Mouse (Mus musculus) frontal cortex, adult (tissue): Measurements from ENCODE around the gene Alk.
A peak's percentile ranks its signal among the peaks of the same experiment; 100 is the strongest.

Source experiments
- ATAC-seq: cut with Nextera tagmentation; 2 replicates; pipeline ENCODE4 v1.9.2; 2017; ENCODE audit warnings: mild to moderate bottlenecking, moderate library complexity, mixed read lengths; ENCODE audit not compliant: low TSS enrichment

The Alk gene

DNA sequence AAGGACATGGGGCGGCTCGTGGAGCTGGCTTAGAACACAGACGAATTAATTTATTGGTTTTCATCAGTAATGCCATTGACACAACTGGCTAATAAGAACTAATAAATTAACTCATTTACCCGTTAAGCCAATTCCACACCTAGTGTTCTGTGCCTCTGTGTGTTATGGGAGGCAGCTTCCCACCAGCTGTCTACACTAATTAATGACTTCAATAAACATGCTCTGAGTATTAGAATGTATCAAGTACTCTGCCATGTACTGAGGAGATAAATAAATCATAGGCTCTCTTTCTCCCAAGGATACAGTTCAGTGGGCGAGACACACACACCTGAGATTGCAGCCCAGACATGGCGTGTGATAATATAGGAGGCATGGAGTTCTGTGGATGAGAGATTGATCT lies 723.1 kb downstream of the Alk start:
- no peak for ATAC-seq

GRCm38 (mm10) chr17:71875492-71875891 lies 728.9 kb downstream of the Alk start:
- no peak for ATAC-seq

DNA sequence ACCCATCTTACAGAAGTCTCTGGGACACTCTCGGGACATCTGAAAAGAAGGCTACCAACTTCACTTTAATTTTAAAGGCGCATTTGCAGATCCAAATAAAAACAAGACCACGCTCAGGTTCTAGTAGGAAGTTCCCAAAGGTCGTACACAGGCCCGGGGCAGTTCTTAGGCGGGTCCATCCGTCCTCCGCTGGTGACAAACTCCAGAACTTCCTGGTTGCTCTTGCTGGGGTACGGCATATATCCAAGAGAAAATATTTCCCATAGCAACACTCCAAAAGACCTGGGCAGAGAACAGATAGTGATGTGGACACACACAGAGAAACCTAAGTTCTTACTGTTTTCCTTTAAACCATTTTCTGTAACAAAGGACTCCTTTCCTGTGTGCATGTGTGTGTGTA lies 729.6 kb downstream of the Alk start:
- ATAC-seq, result no peak

DNA sequence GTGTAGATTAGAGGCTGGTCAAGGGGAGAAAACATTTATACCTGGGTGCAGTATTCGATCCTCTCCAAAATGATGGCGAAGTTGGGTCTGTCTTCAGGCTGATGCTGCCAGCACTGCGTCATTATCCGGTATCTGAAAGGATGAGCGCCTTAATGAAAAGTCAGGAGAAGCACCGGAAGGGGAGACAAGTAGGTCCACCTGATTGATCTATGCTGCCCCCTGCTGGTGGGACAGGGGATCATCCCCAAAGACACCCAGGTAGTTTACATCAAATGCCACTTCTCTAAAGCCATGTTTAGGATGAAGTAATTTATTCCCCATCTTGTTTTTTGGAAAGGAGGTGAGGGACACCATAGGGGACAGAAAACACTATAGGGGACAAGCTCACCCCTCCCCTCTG lies 730.4 kb downstream of the Alk start:
- peak; percentile 66; the same call in 1 of the 2 replicates for ATAC-seq

GRCm38 (mm10) chr17:71872976-71873375 lies 731.5 kb downstream of the Alk start:
- no peak for ATAC-seq

DNA sequence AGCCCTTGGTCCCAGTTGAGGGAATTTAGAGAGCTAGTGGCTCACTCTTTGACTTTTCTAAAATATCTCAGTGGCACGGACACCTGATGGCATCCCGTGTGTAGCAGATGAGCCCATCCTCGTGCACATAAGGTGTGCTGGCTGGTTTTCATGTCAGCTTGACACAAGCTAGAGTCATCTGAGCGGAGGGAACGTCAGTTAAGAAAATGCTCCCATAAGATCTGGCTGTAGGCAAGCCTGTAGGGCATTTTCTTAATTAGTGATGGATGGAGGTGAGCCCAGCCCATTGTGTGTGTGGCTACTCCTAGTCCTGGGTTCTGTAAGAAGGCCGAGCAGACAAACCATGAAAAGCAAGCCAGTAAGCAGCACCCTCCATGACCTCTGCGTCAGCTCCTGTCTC lies 732.4 kb downstream of the Alk start:
- ATAC-seq, result no peak

GRCm38 (mm10) chr17:71870641-71871040 lies 733.8 kb downstream of the Alk start:
- no peak for ATAC-seq

DNA sequence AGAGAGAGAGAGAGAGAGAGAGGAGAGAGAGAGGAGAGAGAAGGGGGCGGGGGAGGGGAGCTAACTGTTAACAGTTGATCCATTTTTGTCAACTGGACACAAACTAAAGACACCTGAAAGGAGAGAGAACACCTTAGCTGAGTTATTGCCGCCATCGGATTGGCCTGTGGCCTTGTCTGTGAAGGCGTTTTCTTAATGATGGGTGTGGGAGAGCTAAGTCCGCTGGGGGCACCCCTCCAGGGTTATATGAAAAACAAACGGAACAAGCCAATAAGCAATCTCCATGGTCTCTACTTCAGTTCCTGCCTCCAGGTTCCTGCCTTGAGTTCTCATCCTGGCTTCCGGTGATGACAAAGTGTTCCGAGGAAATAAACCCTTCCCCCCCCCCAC lies 734.2 kb downstream of the Alk start:
- no peak for ATAC-seq

DNA sequence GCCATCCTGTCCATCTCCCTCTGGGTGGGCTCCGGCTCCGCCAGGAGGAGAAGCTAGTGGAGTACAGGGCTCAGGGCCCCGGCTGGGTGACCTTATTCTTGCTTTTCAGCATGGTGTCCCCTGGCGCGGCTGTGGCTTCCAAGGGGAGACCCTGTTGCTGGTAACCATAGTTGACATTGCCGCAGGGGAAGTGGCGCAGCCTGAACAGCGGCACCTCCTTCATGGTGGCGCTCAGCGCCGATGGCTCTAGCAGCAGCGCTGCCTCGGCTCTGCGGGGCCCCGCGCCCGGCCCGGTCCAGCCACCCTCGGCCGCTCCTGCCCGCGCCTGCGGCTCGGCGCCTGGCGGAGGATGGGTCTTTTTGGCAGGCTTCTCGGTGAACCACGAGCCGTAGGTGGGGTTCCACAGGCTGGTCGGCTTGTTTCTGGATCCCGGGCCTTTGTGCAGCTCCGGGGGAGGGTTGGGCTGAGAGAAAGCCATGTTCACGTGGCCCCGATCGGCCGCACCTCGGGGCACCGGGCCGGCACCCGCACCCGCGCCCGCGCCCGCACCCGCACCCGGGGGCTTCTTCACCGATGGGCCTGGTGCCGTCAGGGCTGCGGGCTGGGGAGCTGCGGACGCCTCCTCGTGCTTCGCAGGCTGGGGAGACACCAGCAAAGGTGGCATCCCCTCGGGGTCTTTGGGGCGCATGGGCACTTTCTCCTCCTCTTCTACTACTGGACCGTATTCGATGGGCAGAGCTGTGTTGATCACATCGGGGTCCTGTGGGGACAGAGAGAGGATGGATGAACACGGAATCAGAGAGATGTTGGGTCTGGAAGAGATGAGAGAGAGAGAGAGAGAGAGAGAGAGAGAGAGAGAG lies 734.8 kb downstream of the Alk start:
- peak; percentile 85 for ATAC-seq

DNA sequence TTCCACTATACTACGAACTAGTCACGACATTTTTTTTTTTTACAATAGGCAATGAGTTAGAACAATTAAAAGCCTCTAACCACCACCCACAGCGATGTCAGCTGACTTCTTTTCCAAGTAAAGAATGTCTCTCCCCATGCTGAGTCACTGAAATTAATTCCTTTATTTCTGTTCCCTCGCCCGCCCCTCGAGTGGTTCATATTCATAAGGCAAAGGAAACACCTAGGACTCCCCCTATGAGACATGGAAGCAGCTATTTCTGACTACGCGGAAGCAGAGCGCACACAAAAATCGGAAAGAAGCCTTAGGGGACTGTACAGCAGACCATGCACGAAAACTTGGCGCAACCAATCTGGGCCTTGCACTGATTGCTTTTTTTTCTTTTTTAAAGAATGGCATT lies 735.6 kb downstream of the Alk start:
- ATAC-seq, result peak; percentile 38

DNA sequence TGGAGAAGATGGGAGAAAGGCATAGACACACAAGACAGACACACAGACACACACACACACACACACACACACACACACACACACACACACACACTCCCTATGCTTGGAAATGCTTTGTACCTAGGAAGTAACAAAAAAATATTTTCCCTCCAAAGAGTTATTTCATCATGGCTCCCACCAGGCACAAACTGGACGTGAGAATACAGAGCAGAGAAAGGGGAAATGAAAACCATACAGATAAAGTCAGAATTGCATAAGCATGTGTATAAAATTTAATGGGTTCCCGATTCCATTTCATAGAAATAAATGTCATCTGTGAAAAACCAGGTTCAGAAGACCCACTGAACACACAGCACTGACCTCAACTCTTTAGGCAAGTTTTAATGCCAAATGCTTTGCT lies 736.5 kb downstream of the Alk start:
- no peak for ATAC-seq

GRCm38 (mm10) chr17:71865437-71865836 lies 739.0 kb downstream of the Alk start:
- no peak for ATAC-seq

DNA sequence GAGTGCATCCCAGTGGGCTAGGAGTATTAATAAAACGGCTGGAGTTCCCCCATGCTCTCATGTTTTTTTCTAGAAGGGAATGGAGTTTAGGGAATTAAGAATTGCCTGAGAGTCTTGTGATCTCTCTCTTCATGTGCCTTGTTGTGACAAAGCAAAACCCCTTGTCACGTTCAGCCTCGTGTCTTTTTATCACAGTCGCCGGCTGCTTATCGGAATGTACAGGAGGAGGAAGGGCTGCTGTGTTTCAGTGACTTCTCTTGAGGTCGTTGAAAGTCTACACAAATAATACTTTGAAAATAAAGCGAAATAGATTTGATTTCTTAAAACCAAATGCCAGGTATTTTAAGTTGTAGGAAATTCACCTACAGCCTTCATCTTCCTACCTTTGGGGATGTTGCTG lies 740.4 kb downstream of the Alk start:
- no peak for ATAC-seq

DNA sequence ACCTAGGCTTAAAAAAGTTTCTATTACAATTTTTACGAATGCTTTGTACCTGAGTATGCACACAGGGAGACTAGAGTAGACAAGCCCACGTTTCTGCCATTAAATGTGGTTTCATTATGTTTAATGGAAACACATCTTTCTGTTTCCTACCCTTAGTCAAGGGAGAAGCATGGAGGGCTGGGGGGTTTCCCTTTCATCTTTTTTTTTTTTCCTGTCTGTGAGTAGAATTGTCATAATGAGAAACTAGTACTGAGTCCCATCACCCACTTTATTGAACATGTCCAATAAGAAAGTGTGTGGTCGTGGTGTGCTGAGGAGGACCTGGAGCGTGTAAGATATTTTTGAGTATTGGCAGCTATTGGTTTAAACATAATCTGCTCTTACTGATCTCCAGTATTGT lies 741.5 kb downstream of the Alk start:
- no peak for ATAC-seq

GRCm38 (mm10) chr17:71862184-71862583 lies 742.2 kb downstream of the Alk start:
- ATAC-seq, result no peak

- no peak for ATAC-seq
Measured at GRCm38 (mm10) chr17:71831960-71832359, 772.5 kb downstream of the Alk start.

GRCm38 (mm10) chr17:71828647-71829414 lies 775.6 kb downstream of the Alk start:
- ATAC-seq, result no peak

DNA sequence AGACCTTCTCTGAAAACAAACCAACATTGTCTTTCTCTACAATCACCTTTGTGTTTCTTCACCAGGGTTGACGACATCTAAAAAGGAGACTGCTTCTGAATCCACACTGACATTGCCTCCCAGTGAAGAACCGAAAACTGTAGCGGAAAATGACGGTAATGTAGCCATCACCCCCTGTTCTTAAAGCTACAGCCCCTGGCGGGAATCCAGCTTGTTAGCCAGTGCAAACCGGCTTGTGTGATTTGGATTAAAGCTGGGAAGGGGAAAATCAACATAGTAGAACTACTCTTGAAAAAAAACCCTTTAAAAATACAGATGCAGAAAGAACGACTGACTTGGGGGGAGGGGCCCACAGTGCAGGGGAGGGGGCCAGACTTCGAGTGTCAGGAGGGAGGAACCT lies 776.8 kb downstream of the Alk start:
- no peak for ATAC-seq

- ATAC-seq, result peak; percentile 89
Measured at GRCm38 (mm10) chr17:71826603-71827002, 777.8 kb downstream of the Alk start.

- ATAC-seq, result no peak
Measured at GRCm38 (mm10) chr17:71823622-71824306, 780.7 kb downstream of the Alk start.
